Mouse (Mus musculus) bone marrow, adult 2 months (tissue): ENCODE measurements around the gene Papola.
A peak's percentile ranks its signal among the peaks of the same experiment; 100 is the strongest.

Source experiments
- CTCF ChIP-seq: fragments of 200-500 bp; IDR thresholded peaks from 2 replicates; pipeline ENCODE4 v1.5.1; 2011; ENCODE audit warnings: low read length, control low read depth; ENCODE audit not compliant: control insufficient read depth, insufficient read depth
- POLR2A ChIP-seq: fragments of 200-500 bp; IDR thresholded peaks from 2 replicates; pipeline ENCODE4 v1.6.1; 2011; ENCODE audit warnings: low read depth, mild to moderate bottlenecking, control low read depth, low read length, borderline replicate concordance; ENCODE audit not compliant: control insufficient read depth

GRCm38 (mm10) chr12:105873283-105873682 is 88.8 kb downstream of the Papola start:
- TF ChIP-seq CTCF, result peak; percentile 45; the same call in 1 of the 2 replicates
- no peak for TF ChIP-seq POLR2A
